20 mouse cellular contexts compared by ENCODE assay signal in the genomic region with DNA sequence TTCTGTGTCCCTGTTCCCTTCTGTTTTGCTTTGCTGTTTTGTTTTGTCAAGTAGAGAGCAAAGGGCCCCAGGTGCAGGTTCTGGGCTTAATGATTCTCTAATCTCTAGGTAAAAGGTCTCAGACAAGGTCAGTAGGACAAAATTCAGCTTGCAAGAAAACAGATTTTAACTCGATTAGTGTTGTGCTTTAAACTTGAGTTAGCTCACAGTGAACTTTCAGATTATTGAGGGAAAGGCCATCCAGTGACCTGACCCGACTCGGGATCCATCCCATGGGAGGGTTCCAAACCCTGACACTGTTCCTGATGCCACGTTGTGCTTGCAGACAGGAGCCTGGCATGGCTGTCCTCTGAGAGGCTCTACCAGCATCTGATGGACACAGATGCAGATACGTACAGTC.
DNase-seq lines count a peak whose midpoint lies in the region; ATAC-seq and TF ChIP-seq lines count a peak whose summit lies in the region.
"Had no signal": no experiment of that assay in that cellular context is flagged by ENCODE, and none has a peak within 500 bp of the region (broad histone marks: within the 10 kb centered on the region; RNA-seq: fewer than 3 reads in every experiment).

No protein-coding gene starts in this region.

- no peaks in the 10 kb centered on the region for H3K36me3 ChIP-seq in liver, adult 2 months (ENCODE audit: control insufficient read depth, insufficient read depth, low read length)
- H3K36me3 ChIP-seq in kidney, embryonic 16.5 days (ENCODE audit: insufficient read depth, low read length) = no peaks in the 10 kb centered on the region
- no peaks in the 10 kb centered on the region for H3K36me3 ChIP-seq in liver, embryonic 12.5 days
- H3K36me3 ChIP-seq: embryonic facial prominence, embryonic 15.5 days; forebrain, embryonic 10.5 days; heart, embryonic 13.5 days; hindbrain, embryonic 13.5 days; midbrain, embryonic 15.5 days had no signal

- no peak for TF ChIP-seq CTCF in liver, adult 2 months (IDR thresholded peaks at IDR 0.05; ENCODE audit: low read depth, low read length)

- peak; percentile 99 for DNase-seq in liver, adult 2 months (ENCODE audit: extremely low read depth, low read depth, low spot score)
- DNase-seq in liver = no peak
- no peak for DNase-seq in urinary bladder, postnatal 36 days (ENCODE audit: low spot score in 2 of 2)
- DNase-seq in thymus, postnatal 0 days (ENCODE audit: low spot score) = no peak
- DNase-seq in cerebellum, postnatal 10 days = no peak
- no peak for DNase-seq in frontal cortex, adult 2 months (ENCODE audit: extremely low spot score in 1 of 2, low spot score in 1 of 2)
- DNase-seq: B cell, adult 2 months; gastrocnemius, adult 2 months; lung, embryonic 14.5 days; lung, postnatal 36 days; spleen, adult 18-20 months had no signal

- peaks cover 27% of the 10 kb centered on the region for H3K4me1 ChIP-seq in liver, adult 2 months (ENCODE audit: control insufficient read depth, insufficient read depth, low read length)
- no peaks in the 10 kb centered on the region for H3K4me1 ChIP-seq in kidney, embryonic 16.5 days (ENCODE audit: insufficient read depth, low read length)
- H3K4me1 ChIP-seq in liver, embryonic 12.5 days = no peaks in the 10 kb centered on the region
- H3K4me1 ChIP-seq: embryonic facial prominence, embryonic 15.5 days; forebrain, embryonic 10.5 days; heart, embryonic 13.5 days; hindbrain, embryonic 13.5 days; midbrain, embryonic 15.5 days had no signal

- no peaks in the 10 kb centered on the region for H3K9me3 ChIP-seq in kidney, embryonic 16.5 days (ENCODE audit: low read length)
- H3K9me3 ChIP-seq in liver, embryonic 12.5 days (replicated peaks) = no peaks in the 10 kb centered on the region
- H3K9me3 ChIP-seq: embryonic facial prominence, embryonic 15.5 days; forebrain, embryonic 10.5 days; heart, embryonic 13.5 days; hindbrain, embryonic 13.5 days; midbrain, embryonic 15.5 days had no signal

- H3K79me2 ChIP-seq in liver, adult 2 months (ENCODE audit: control insufficient read depth, insufficient read depth, low read length) = no peaks in the 10 kb centered on the region

- no peaks in the 10 kb centered on the region for H3K27me3 ChIP-seq in liver, adult 2 months (ENCODE audit: control insufficient read depth, insufficient read depth, low read length)
- no peaks in the 10 kb centered on the region for H3K27me3 ChIP-seq in kidney, embryonic 16.5 days (ENCODE audit: insufficient read depth, low read length)
- H3K27me3 ChIP-seq in liver, embryonic 12.5 days (replicated peaks) = no peaks in the 10 kb centered on the region
- H3K27me3 ChIP-seq: embryonic facial prominence, embryonic 15.5 days; heart, embryonic 13.5 days; hindbrain, embryonic 13.5 days; midbrain, embryonic 15.5 days had no signal

- H3K4me2 ChIP-seq in kidney, embryonic 16.5 days (replicated peaks; ENCODE audit: low read depth, low read length) = no peak overlapping the region
- no peak overlapping the region for H3K4me2 ChIP-seq in liver, embryonic 12.5 days
- H3K4me2 ChIP-seq: embryonic facial prominence, embryonic 15.5 days; heart, embryonic 13.5 days; hindbrain, embryonic 13.5 days; lung, embryonic 14.5 days; midbrain, embryonic 15.5 days had no signal

- no peak overlapping the region for H3K4me3 ChIP-seq in liver, adult 2 months (ENCODE audit: insufficient read depth, low read depth, low read length)
- no peak overlapping the region for H3K4me3 ChIP-seq in kidney, embryonic 16.5 days (ENCODE audit: low read length)
- H3K4me3 ChIP-seq in liver, embryonic 12.5 days = no peak overlapping the region
- H3K4me3 ChIP-seq: embryonic facial prominence, embryonic 15.5 days; forebrain, embryonic 10.5 days; gastrocnemius, adult 2 months; heart, embryonic 13.5 days; hindbrain, embryonic 13.5 days; midbrain, embryonic 15.5 days; myocyte had no signal

- WGBS in liver, adult 2 months = 18% methylated on average over 5 of the region's 5 CpGs
- WGBS in kidney, embryonic 16.5 days = 64% methylated on average over 5 of the region's 5 CpGs
- 54% methylated on average over 5 of the region's 5 CpGs for WGBS in liver, embryonic 12.5 days (ENCODE audit: insufficient replicate concordance)

- 0 out of 2 replicates have a peak overlapping the region, but pooled peaks have one; percentile 24 for H3K9ac ChIP-seq in liver, adult 2 months (ENCODE audit: low read depth, low read length)
- no peak overlapping the region for H3K9ac ChIP-seq in kidney, embryonic 16.5 days (replicated peaks; ENCODE audit: low read length)
- H3K9ac ChIP-seq in liver, embryonic 12.5 days = no peak overlapping the region
- H3K9ac ChIP-seq: embryonic facial prominence, embryonic 15.5 days; heart, embryonic 13.5 days; hindbrain, embryonic 13.5 days; lung, embryonic 14.5 days; midbrain, embryonic 15.5 days had no signal

- H3K27ac ChIP-seq in liver, adult 2 months (replicated peaks; ENCODE audit: insufficient read depth, low read depth, low read length) = peak overlapping the region; percentile 84
- peak overlapping the region; percentile 31; the same call in 1 of the 2 replicates for H3K27ac ChIP-seq in kidney, embryonic 16.5 days (ENCODE audit: low read length)
- peak overlapping the region; percentile 52 for H3K27ac ChIP-seq in liver, embryonic 12.5 days
- H3K27ac ChIP-seq: embryonic facial prominence, embryonic 15.5 days; forebrain, embryonic 10.5 days; gastrocnemius, adult 2 months; heart, embryonic 13.5 days; hindbrain, embryonic 13.5 days; midbrain, embryonic 15.5 days had no signal

- peak; percentile 54 for ATAC-seq in kidney, embryonic 16.5 days (ENCODE audit: low FRiP score, low TSS enrichment)
- ATAC-seq in liver, embryonic 12.5 days = peak; percentile 32; the same call in 1 of the 2 replicates
- ATAC-seq: inflammation-experienced regulatory T-cells, adult 6 months; midbrain, embryonic 15.5 days had no signal

- no peak for TF ChIP-seq POLR2A in liver, adult 2 months (IDR thresholded peaks at IDR 0.05; ENCODE audit: extremely low read depth, insufficient read depth, low read length)

Comparison
In these comparisons a context has a peak if more than half of its experiments do, and no peak if none do; other contexts are left out.
1. H3K27ac ChIP-seq: peak in every context shown above with its lines; median percentile 84 in liver, adult 2 months; 52 in liver, embryonic 12.5 days; 31 in kidney, embryonic 16.5 days.